Mouse (Mus musculus): ENCODE data around the gene Etl4. TPM values are rescaled to one million over a fixed set of nuclear protein-coding genes. Genes with fewer than 3 reads are reported as not detected.

Etl4 gene
- polyA plus RNA-seq, 1 experiment = 7.4 TPM

DNA sequence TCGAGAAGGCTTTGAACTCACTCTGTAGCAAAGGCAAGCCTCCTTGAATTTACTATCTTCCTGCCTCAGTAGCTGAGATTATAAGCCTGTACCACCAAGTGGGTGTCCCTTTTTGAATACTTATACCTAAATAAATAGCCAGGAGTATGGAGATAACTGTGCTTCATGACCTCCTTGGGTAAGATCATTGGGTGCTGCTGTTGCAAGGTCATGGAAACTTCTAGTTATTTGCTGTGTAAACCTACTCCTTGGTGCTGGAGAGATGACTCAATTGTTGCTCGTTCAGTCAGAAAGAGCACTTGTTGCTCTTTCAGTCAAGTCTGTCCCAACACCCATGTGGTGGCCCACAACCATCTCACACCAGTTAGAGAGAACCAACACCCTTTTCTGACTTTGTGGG lies 608.3 kb downstream of the Etl4 start:
- H3ac ChIP-seq (ENCODE audit: control insufficient read depth, insufficient read length) = no peak overlapping the region
- H3K4me3 ChIP-seq = no peak overlapping the region
- H3K79me2 ChIP-seq (ENCODE audit: control insufficient read depth, insufficient read depth) = no peaks in the 10 kb centered on the region
- H3K27me3 ChIP-seq (ENCODE audit: control insufficient read depth, insufficient read depth, insufficient read length) = no peaks in the 10 kb centered on the region
- no peaks in the 10 kb centered on the region for H3K36me3 ChIP-seq (ENCODE audit: control insufficient read depth, insufficient read depth)
- TF ChIP-seq MYOD1 (IDR thresholded peaks at IDR 0.05; ENCODE audit: control insufficient read depth in 1 of 3, insufficient read length in 2 of 3, low read depth in 2 of 3) (no peak), TCF12 (IDR thresholded peaks at IDR 0.05; ENCODE audit: insufficient read depth, poor library complexity, severe bottlenecking) (no peak), REST (IDR thresholded peaks at IDR 0.05; ENCODE audit: insufficient read depth, insufficient read length) (no peak), TCF3 (IDR thresholded peaks at IDR 0.05; ENCODE audit: insufficient read length, low read depth) (no peak), POLR2AphosphoS2 (IDR thresholded peaks at IDR 0.05; ENCODE audit: insufficient read length, low read depth) (no peak), MAX (IDR thresholded peaks at IDR 0.05; ENCODE audit: low read depth) (no peak), MYOG (IDR thresholded peaks at IDR 0.05; ENCODE audit: control insufficient read depth in 1 of 3, insufficient read depth in 1 of 3, insufficient read length in 2 of 3, low read depth in 2 of 3) (no peak), SRF (IDR thresholded peaks at IDR 0.05; ENCODE audit: control insufficient read depth, insufficient read length, low read depth) (no peak), USF1 (IDR thresholded peaks at IDR 0.05; ENCODE audit: low read depth) (no peak), CEBPB (IDR thresholded peaks at IDR 0.05; ENCODE audit: insufficient read depth, poor library complexity, severe bottlenecking) (no peak), POLR2A (IDR thresholded peaks at IDR 0.05; ENCODE audit: insufficient read length, low read depth) (no peak), E2F4 (IDR thresholded peaks at IDR 0.05; ENCODE audit: insufficient read depth) (no peak)
- no peak overlapping the region for H3K4me2 ChIP-seq (ENCODE audit: low read depth)

DNA sequence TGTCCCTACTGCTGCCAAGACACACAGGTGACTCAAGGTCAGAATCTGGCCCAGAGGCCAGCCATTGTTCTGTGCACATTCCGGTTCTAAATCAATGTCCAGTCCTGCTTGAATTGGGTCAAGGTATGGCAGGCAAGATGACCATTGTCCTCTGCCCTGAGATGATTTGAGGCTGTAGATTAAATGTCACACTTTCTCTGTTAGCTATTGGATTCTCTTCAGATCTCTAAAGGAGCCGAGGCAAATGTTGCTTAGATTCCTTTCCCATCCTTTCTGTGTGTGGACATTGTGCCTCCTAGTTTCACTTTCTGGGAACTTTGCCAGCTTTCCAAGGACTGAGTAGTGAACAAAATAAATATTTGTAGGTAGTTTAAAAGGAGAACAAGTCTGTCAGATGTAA lies 608.9 kb downstream of the Etl4 start:
- Histone ChIP-seq H3K4me2 (ENCODE audit: low read depth) (no peak overlapping the region), H3K4me3 (no peak overlapping the region), H3K36me3 (ENCODE audit: control insufficient read depth, insufficient read depth) (no peaks in the 10 kb centered on the region), H3K79me2 (ENCODE audit: control insufficient read depth, insufficient read depth) (no peaks in the 10 kb centered on the region), H3ac (ENCODE audit: control insufficient read depth, insufficient read length) (no peak overlapping the region), H3K27me3 (ENCODE audit: control insufficient read depth, insufficient read depth, insufficient read length) (no peaks in the 10 kb centered on the region)
- TF ChIP-seq CEBPB (IDR thresholded peaks at IDR 0.05; ENCODE audit: insufficient read depth, poor library complexity, severe bottlenecking) (no peak), REST (IDR thresholded peaks at IDR 0.05; ENCODE audit: insufficient read depth, insufficient read length) (no peak), MAX (IDR thresholded peaks at IDR 0.05; ENCODE audit: low read depth) (no peak), TCF12 (IDR thresholded peaks at IDR 0.05; ENCODE audit: insufficient read depth, poor library complexity, severe bottlenecking) (no peak), USF1 (IDR thresholded peaks at IDR 0.05; ENCODE audit: low read depth) (no peak)

GRCm38 (mm10) chr2:20519447-20520098 lies 610.0 kb downstream of the Etl4 start:
- Histone ChIP-seq H3K36me3 (ENCODE audit: control insufficient read depth, insufficient read depth) (no peaks in the 10 kb centered on the region), H3K27me3 (ENCODE audit: control insufficient read depth, insufficient read depth, insufficient read length) (no peaks in the 10 kb centered on the region), H3K4me3 (peak overlapping the region; percentile 16), H3ac (ENCODE audit: control insufficient read depth, insufficient read length) (peak overlapping the region; percentile 52), H3K4me2 (ENCODE audit: low read depth) (peak overlapping the region; percentile 71), H3K79me2 (ENCODE audit: control insufficient read depth, insufficient read depth) (no peaks in the 10 kb centered on the region)
- peak in 1 of 3 experiments; percentile 65 for TF ChIP-seq MYOD1 (IDR thresholded peaks at IDR 0.05; ENCODE audit: control insufficient read depth in 1 of 3, insufficient read length in 2 of 3, low read depth in 2 of 3)
- TF ChIP-seq POLR2AphosphoS2 (IDR thresholded peaks at IDR 0.05; ENCODE audit: insufficient read length, low read depth) = no peak
- peak in 1 of 3 experiments; percentile 8 for TF ChIP-seq MYOG (IDR thresholded peaks at IDR 0.05; ENCODE audit: control insufficient read depth in 1 of 3, insufficient read depth in 1 of 3, insufficient read length in 2 of 3, low read depth in 2 of 3)

DNA sequence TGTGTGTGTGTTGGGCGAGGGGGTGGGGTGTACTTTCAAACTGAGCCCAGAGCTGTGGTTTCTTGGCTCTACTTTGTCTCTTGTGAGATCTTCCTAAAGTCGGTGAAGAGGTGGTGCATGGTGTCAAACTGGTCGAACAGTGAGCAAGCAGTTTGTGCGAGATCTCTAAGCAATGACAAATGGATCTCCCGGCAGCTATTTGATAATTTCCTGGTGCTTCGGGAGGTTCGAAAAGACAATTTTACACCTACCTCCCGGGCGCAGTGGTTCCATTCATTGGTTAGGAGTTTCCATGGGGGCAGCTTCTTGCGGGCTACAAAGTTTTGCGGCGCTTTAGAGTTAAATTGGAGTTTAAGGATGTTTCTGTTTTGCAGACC lies 610.5 kb downstream of the Etl4 start:
- TF ChIP-seq MAX (IDR thresholded peaks at IDR 0.05; ENCODE audit: low read depth) (no peak), E2F4 (IDR thresholded peaks at IDR 0.05; ENCODE audit: insufficient read depth) (no peak), USF1 (IDR thresholded peaks at IDR 0.05; ENCODE audit: low read depth) (no peak), POLR2A (IDR thresholded peaks at IDR 0.05; ENCODE audit: insufficient read length, low read depth) (no peak), POLR2AphosphoS2 (IDR thresholded peaks at IDR 0.05; ENCODE audit: insufficient read length, low read depth) (no peak), REST (IDR thresholded peaks at IDR 0.05; ENCODE audit: insufficient read depth, insufficient read length) (no peak), TCF3 (IDR thresholded peaks at IDR 0.05; ENCODE audit: insufficient read length, low read depth) (no peak), SRF (IDR thresholded peaks at IDR 0.05; ENCODE audit: control insufficient read depth, insufficient read length, low read depth) (no peak), TCF12 (IDR thresholded peaks at IDR 0.05; ENCODE audit: insufficient read depth, poor library complexity, severe bottlenecking) (no peak), CEBPB (IDR thresholded peaks at IDR 0.05; ENCODE audit: insufficient read depth, poor library complexity, severe bottlenecking) (no peak), MYOG (IDR thresholded peaks at IDR 0.05; ENCODE audit: control insufficient read depth in 1 of 3, insufficient read depth in 1 of 3, insufficient read length in 2 of 3, low read depth in 2 of 3) (no peak), MYOD1 (IDR thresholded peaks at IDR 0.05; ENCODE audit: control insufficient read depth in 1 of 3, insufficient read length in 2 of 3, low read depth in 2 of 3) (no peak)
- no peaks in the 10 kb centered on the region for H3K79me2 ChIP-seq (ENCODE audit: control insufficient read depth, insufficient read depth)
- H3K4me3 ChIP-seq = peak overlapping the region; percentile 16

More for the DNA sequence above, 610.5 kb downstream of the Etl4 start:
- H3K36me3 ChIP-seq (ENCODE audit: control insufficient read depth, insufficient read depth) = no peaks in the 10 kb centered on the region
- H3K4me2 ChIP-seq (ENCODE audit: low read depth) = peak overlapping the region; percentile 71
- no peaks in the 10 kb centered on the region for H3K27me3 ChIP-seq (ENCODE audit: control insufficient read depth, insufficient read depth, insufficient read length)
- H3ac ChIP-seq (ENCODE audit: control insufficient read depth, insufficient read length) = peak overlapping the region; percentile 52

Measured in myocyte (in vitro differentiated cells).